Mouse (Mus musculus) embryonic facial prominence, embryonic 14.5 days (tissue): ENCODE results near the gene Hdac5. TPM values are rescaled to one million over a fixed set of nuclear protein-coding genes. Genes with fewer than 3 reads are reported as not detected.

ENCODE experiments used
- ATAC-seq: fragments of 200-750 bp; cut with Nextera tagmentation; 2 replicates; pipeline ENCODE4 v1.8.0; 2017; ENCODE audit warnings: low read depth, moderate number of reproducible peaks, moderate TSS enrichment
- DNase-seq: peaks from one replicate; pipeline ENCODE4 v3.0.0-alpha.2; 2015; ENCODE audit warnings: low spot score
- H3K27ac ChIP-seq: fragments of 300-500 bp; sonication (generic); replicated peaks from 2 replicates; pipeline ENCODE4 v1.5.1; 2014; ENCODE audit warnings: low read depth, mild to moderate bottlenecking, low read length, moderate library complexity
- H3K27me3 ChIP-seq: fragments of 300-500 bp; sonication (generic); replicated peaks from 2 replicates; pipeline ENCODE4 v1.6.1; 2014; ENCODE audit warnings: low read length; ENCODE audit not compliant: control insufficient read depth, insufficient read depth
- H3K36me3 ChIP-seq: fragments of 300-500 bp; sonication (generic); 2 replicates; pipeline ENCODE4 v1.6.1; 2014; ENCODE audit warnings: low read length, mixed read lengths; ENCODE audit not compliant: control insufficient read depth, insufficient read depth
- H3K4me1 ChIP-seq: fragments of 300-500 bp; sonication (generic); 2 replicates; pipeline ENCODE4 v1.6.1; 2014; ENCODE audit warnings: antibody characterized with exemption, low read length; ENCODE audit not compliant: control insufficient read depth, insufficient read depth
- H3K4me2 ChIP-seq: fragments of 300-500 bp; sonication (generic); 2 replicates; pipeline ENCODE4 v1.6.1; 2014; ENCODE audit warnings: low read depth, mild to moderate bottlenecking, low read length, moderate library complexity, mixed read lengths
- H3K4me3 ChIP-seq: fragments of 300-500 bp; sonication (generic); 2 replicates; pipeline ENCODE4 v1.5.1; 2014; ENCODE audit warnings: low read depth, mild to moderate bottlenecking, low read length
- H3K9ac ChIP-seq: fragments of 300-500 bp; sonication (generic); 2 replicates; pipeline ENCODE4 v1.6.1; 2014; ENCODE audit warnings: low read depth, mild to moderate bottlenecking, low read length, moderate library complexity, mixed read lengths
- H3K9me3 ChIP-seq: fragments of 300-500 bp; sonication (generic); 2 replicates; pipeline ENCODE4 v1.6.1; 2016; ENCODE audit warnings: low read length; ENCODE audit not compliant: control insufficient read depth
- WGBS: fragments of 180-500 bp; shearing (Covaris S2); extraction: QIAGEN DNeasy Blood & Tissue Kit; methylation state at CpG from one replicate; pipeline ENCODE4 v1.1.7; 2014; 5-methylcytosine and 5-hydroxymethylcytosine counted together
- polyA plus RNA-seq: library from polyadenylated mRNA; unstranded; fragments of >200 nt; fragmentation: Nextera tagmentation; extraction: Ambion mirVana; gene quantifications from 2 replicates; pipeline ENCODE4 v1.2.1, GENCODE M21; 2014

The Hdac5 gene
- polyA plus RNA-seq, 1 experiment from 2014 or later = 47.2 TPM

GRCm38 (mm10) chr11:102215511-102215910 lies 14.5 kb downstream of the Hdac5 start:
- H3K4me1 ChIP-seq = peaks cover 75% of the 10 kb centered on the region
- no peaks in the 10 kb centered on the region for H3K27me3 ChIP-seq
- DNase-seq (no peak), ATAC-seq (no peak)
- peak overlapping the region; percentile 63 for H3K4me2 ChIP-seq
- WGBS = 55% methylated on average over 11 of the region's 11 CpGs
- 0 out of 2 replicates have a peak overlapping the region, but pooled peaks have one; percentile 26 for H3K9ac ChIP-seq
- no peaks in the 10 kb centered on the region for H3K9me3 ChIP-seq
- H3K36me3 ChIP-seq = 0 out of 2 replicates have a peak, but pooled peaks cover 4% of the 10 kb centered on the region
- H3K27ac ChIP-seq = peak overlapping the region; percentile 49
- no peak overlapping the region for H3K4me3 ChIP-seq

GRCm38 (mm10) chr11:102214430-102215156 lies 15.4 kb downstream of the Hdac5 start:
- Histone ChIP-seq H3K4me1 (peaks cover 66% of the 10 kb centered on the region), H3K36me3 (no peaks in the 10 kb centered on the region), H3K9ac (no peak overlapping the region), H3K27ac (0 out of 2 replicates have a peak overlapping the region, but pooled peaks have one; percentile 49), H3K4me2 (0 out of 2 replicates have a peak overlapping the region, but pooled peaks have one; percentile 2), H3K9me3 (no peaks in the 10 kb centered on the region), H3K4me3 (no peak overlapping the region), H3K27me3 (no peaks in the 10 kb centered on the region)
- ATAC-seq = no peak
- DNase-seq = peak; percentile 73
- 46% methylated on average over 10 of the region's 10 CpGs for WGBS

- Histone ChIP-seq H3K27ac (peak overlapping the region; percentile 44), H3K27me3 (no peaks in the 10 kb centered on the region), H3K4me3 (no peak overlapping the region), H3K4me2 (no peak overlapping the region), H3K4me1 (peaks cover 54% of the 10 kb centered on the region), H3K9ac (no peak overlapping the region; the same call in 1 of the 2 replicates), H3K36me3 (no peaks in the 10 kb centered on the region), H3K9me3 (no peaks in the 10 kb centered on the region)
- ATAC-seq (peak; percentile 41; the same call in 1 of the 2 replicates), DNase-seq (peak; percentile 86)
- 43% methylated on average over 18 of the region's 18 CpGs for WGBS
Observed at GRCm38 (mm10) chr11:102211936-102212341, 18.0 kb downstream of the Hdac5 start.

- Histone ChIP-seq H3K27ac (peak overlapping the region; percentile 71; the same call in 1 of the 2 replicates), H3K9ac (no peak overlapping the region), H3K4me1 (peaks cover 45% of the 10 kb centered on the region), H3K4me3 (no peak overlapping the region), H3K27me3 (no peaks in the 10 kb centered on the region), H3K4me2 (no peak overlapping the region), H3K36me3 (peaks cover 7% of the 10 kb centered on the region), H3K9me3 (no peaks in the 10 kb centered on the region)
- no peak for DNase-seq
- WGBS = 41% methylated on average over 5 of the region's 5 CpGs
- no peak for ATAC-seq
Observed at GRCm38 (mm10) chr11:102211011-102211410, 19.0 kb downstream of the Hdac5 start.

GRCm38 (mm10) chr11:102210185-102210584 lies 19.8 kb downstream of the Hdac5 start:
- Histone ChIP-seq H3K4me3 (no peak overlapping the region), H3K4me2 (no peak overlapping the region), H3K4me1 (peaks cover 37% of the 10 kb centered on the region), H3K9ac (no peak overlapping the region), H3K27me3 (no peaks in the 10 kb centered on the region), H3K9me3 (no peaks in the 10 kb centered on the region), H3K36me3 (peaks cover 15% of the 10 kb centered on the region), H3K27ac (no peak overlapping the region)
- ATAC-seq (no peak), DNase-seq (no peak)
- 88% methylated on average over 3 of the region's 3 CpGs for WGBS

GRCm38 (mm10) chr11:102209742-102210141 lies 20.2 kb downstream of the Hdac5 start:
- Histone ChIP-seq H3K4me1 (peaks cover 32% of the 10 kb centered on the region), H3K27ac (no peak overlapping the region)

GRCm38 (mm10) chr11:102208846-102209245 lies 21.1 kb downstream of the Hdac5 start:
- Histone ChIP-seq H3K9ac (no peak overlapping the region), H3K4me1 (peaks cover 26% of the 10 kb centered on the region), H3K27me3 (no peaks in the 10 kb centered on the region), H3K36me3 (peaks cover 29% of the 10 kb centered on the region), H3K4me2 (no peak overlapping the region), H3K27ac (peak overlapping the region; percentile 67), H3K4me3 (no peak overlapping the region), H3K9me3 (no peaks in the 10 kb centered on the region)
- DNase-seq = peak; percentile 58
- peak; percentile 24; the same call in 1 of the 2 replicates for ATAC-seq
- 0% methylated on average over 3 of the region's 4 CpGs for WGBS

More at GRCm38 (mm10) chr11:102209742-102210141, 20.2 kb downstream of the Hdac5 start:
- Histone ChIP-seq H3K9me3 (no peaks in the 10 kb centered on the region), H3K4me3 (no peak overlapping the region), H3K9ac (no peak overlapping the region), H3K36me3 (peaks cover 20% of the 10 kb centered on the region), H3K4me2 (no peak overlapping the region), H3K27me3 (no peaks in the 10 kb centered on the region)
- WGBS = 37% methylated on average over 2 of the region's 2 CpGs
- ATAC-seq (no peak), DNase-seq (no peak)

GRCm38 (mm10) chr11:102207825-102208777 lies 21.9 kb downstream of the Hdac5 start:
- WGBS = 38% methylated on average over 10 of the region's 11 CpGs
- no peaks in the 10 kb centered on the region for H3K9me3 ChIP-seq
- H3K4me2 ChIP-seq = peak overlapping the region; percentile 8
- H3K27ac ChIP-seq = peak overlapping the region; percentile 45
- ATAC-seq (peak; percentile 42; the same call in 1 of the 2 replicates), DNase-seq (peak; percentile 82)
- H3K36me3 ChIP-seq = peaks cover 35% of the 10 kb centered on the region
- peaks cover 26% of the 10 kb centered on the region for H3K4me1 ChIP-seq
- H3K27me3 ChIP-seq = no peaks in the 10 kb centered on the region
- H3K4me3 ChIP-seq = no peak overlapping the region
- H3K9ac ChIP-seq = no peak overlapping the region
